Comparison of ENCODE assay signal across 11 mouse cellular contexts in the genomic region with DNA sequence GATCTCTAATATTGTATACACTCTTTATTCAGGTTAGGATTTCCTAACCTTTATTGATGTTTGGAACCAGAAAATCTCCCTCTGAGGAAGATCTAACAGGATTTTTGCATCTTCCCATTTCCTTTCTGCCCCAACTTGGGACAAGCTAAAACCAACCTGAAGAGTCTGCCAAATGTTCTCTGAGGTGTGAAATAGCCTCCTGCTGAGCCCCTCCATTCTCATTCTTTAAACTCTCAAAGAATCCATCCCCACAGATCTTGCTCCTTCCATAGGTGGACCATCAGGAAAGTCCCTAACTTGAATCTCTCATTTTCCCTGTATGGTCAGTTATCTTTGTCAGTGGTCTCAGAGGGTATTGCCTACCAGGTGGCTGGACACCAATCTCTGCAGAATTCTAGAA. TPM values are rescaled to one million over a fixed set of nuclear protein-coding genes. Genes with fewer than 3 reads are reported as not detected.
"Had no signal": no experiment of that assay in that cellular context is flagged by ENCODE, and none has a peak within 500 bp of the region (broad histone marks: within the 10 kb centered on the region; RNA-seq: fewer than 3 reads in every experiment).

No protein-coding gene starts in this region.

- DNase-seq: kidney, postnatal 36 days; left cerebral cortex, postnatal 4 days; lung, adult 18-20 months; lung, postnatal 36 days; right cerebral cortex, postnatal 4 days; spleen, adult 18-20 months; thymus, adult 18-20 months; thymus, postnatal 25 days had no signal

RNA-seq across cellular contexts. Expression of a gene that starts 20.0 kb away (rescaled TPM):
- polyA plus RNA-seq: liver, adult 2 months; liver, embryonic 14.5 days; myocyte had no signal
